Mouse (Mus musculus) MEL (cell line): ENCODE measurements at regions not wholly inside any gene's neighbourhood (a gene's known extent, or its start where the extent isn't known, plus 50 kb on each side); places are given as distances from the start of the nearest gene placed in this dataset.

Experiments used
- DNase-seq: peaks from one replicate; pipeline ENCODE4 v3.0.0; 2011; ENCODE audit warnings: low read depth, low spot score
- H3K27ac ChIP-seq: 2 replicates; pipeline ENCODE4 v1.5.1; 2012; ENCODE audit warnings: low read depth, mild to moderate bottlenecking, control low read depth, low read length, moderate library complexity; ENCODE audit not compliant: control insufficient read depth
- H3K27me3 ChIP-seq, 2 experiments: fragments of 150-350 bp in 1 of 2; sonication (generic) in 1 of 2; 2 replicates each; pipeline ENCODE4 v1.6.1; 2012; ENCODE audit warnings: low read length in 2 of 2, mild to moderate bottlenecking in 2 of 2, improper control_type of control experiment in 1 of 2, moderate library complexity in 1 of 2; ENCODE audit not compliant: insufficient read depth in 2 of 2, control insufficient read depth in 1 of 2
- H3K36me3 ChIP-seq, 2 experiments: 2 replicates each; pipeline ENCODE4 v1.6.1; 2012 to 2014; ENCODE audit warnings: low read length in 2 of 2, improper control_type of control experiment in 1 of 2, inconsistent platforms in 1 of 2, mild to moderate bottlenecking in 1 of 2; ENCODE audit not compliant: insufficient read depth in 2 of 2, control insufficient read depth in 1 of 2
- H3K4me1 ChIP-seq, 2 experiments: fragments of 150-350 bp in 1 of 2; sonication (generic) in 1 of 2; 2 replicates each; pipeline ENCODE4 v1.6.1; 2012; ENCODE audit warnings: low read length in 2 of 2, improper control_type of control experiment in 1 of 2, mild to moderate bottlenecking in 1 of 2; ENCODE audit not compliant: insufficient read depth in 2 of 2, control insufficient read depth in 1 of 2
- H3K4me3 ChIP-seq, 2 experiments: fragments of 150-350 bp in 1 of 2; sonication (generic) in 1 of 2; 2 replicates each; pipeline ENCODE4 v1.5.1; 2012; ENCODE audit warnings: low read depth in 2 of 2, low read length in 2 of 2, mild to moderate bottlenecking in 2 of 2, moderate library complexity in 2 of 2, control low read depth in 1 of 2, improper control_type of control experiment in 1 of 2; ENCODE audit not compliant: control insufficient read depth in 1 of 2, insufficient read depth in 1 of 2
- H3K79me2 ChIP-seq: 2 replicates; pipeline ENCODE4 v1.6.1; 2012; ENCODE audit warnings: mild to moderate bottlenecking, low read length, moderate library complexity; ENCODE audit not compliant: control insufficient read depth, poor library complexity, insufficient read depth
- H3K9ac ChIP-seq: 2 replicates; pipeline ENCODE4 v1.6.1; 2012; ENCODE audit warnings: low read depth, mild to moderate bottlenecking, control low read depth, low read length, moderate library complexity; ENCODE audit not compliant: control insufficient read depth, poor library complexity, severe bottlenecking
- H3K9me3 ChIP-seq: fragments of 150-350 bp; sonication (generic); replicated peaks from 2 replicates; pipeline ENCODE4 v1.6.1; 2012; ENCODE audit warnings: mild to moderate bottlenecking, low read length, improper control_type of control experiment, moderate library complexity; ENCODE audit not compliant: insufficient read depth
- CHD2 ChIP-seq: IDR thresholded peaks from 2 replicates; pipeline ENCODE4 v1.6.1; 2011; ENCODE audit warnings: low read length, improper control_type of control experiment
- CTCF ChIP-seq, 3 experiments: IDR thresholded peaks in 2 of 3; conservative IDR thresholded peaks in 1 of 3; 2 replicates each; pipeline ENCODE4 v1.5.1; 2011 to 2012; ENCODE audit warnings: low read length in 3 of 3, low read depth in 2 of 3, mild to moderate bottlenecking in 2 of 3, improper control_type of control experiment in 1 of 3, inconsistent platforms in 1 of 3, mixed read lengths in 1 of 3, moderate library complexity in 1 of 3; ENCODE audit not compliant: control insufficient read depth in 1 of 3, insufficient read depth in 1 of 3, poor library complexity in 1 of 3, severe bottlenecking in 1 of 3
- EP300 ChIP-seq, 2 experiments: IDR thresholded peaks; 2 replicates each; pipeline ENCODE4 v1.6.1; 2011; ENCODE audit warnings: improper control_type of control experiment in 2 of 2, low read length in 2 of 2, low read depth in 1 of 2, mild to moderate bottlenecking in 1 of 2
- ETS1 ChIP-seq: IDR thresholded peaks from 2 replicates; pipeline ENCODE4 v1.6.1; 2012; ENCODE audit warnings: low read depth, mild to moderate bottlenecking, inconsistent platforms, low read length, improper control_type of control experiment, moderate library complexity
- GABPA ChIP-seq: IDR thresholded peaks from 2 replicates; pipeline ENCODE4 v1.6.1; 2012; ENCODE audit warnings: low read depth, mild to moderate bottlenecking, inconsistent platforms, low read length, improper control_type of control experiment, moderate library complexity
- GATA1 ChIP-seq: IDR thresholded peaks from 2 replicates; pipeline ENCODE4 v1.6.1; 2011; ENCODE audit warnings: low read depth, low read length, improper control_type of control experiment
- HCFC1 ChIP-seq: IDR thresholded peaks from 2 replicates; pipeline ENCODE4 v1.6.1; 2012; ENCODE audit warnings: low read depth, mild to moderate bottlenecking, inconsistent platforms, low read length, improper control_type of control experiment, moderate library complexity
- MAFK ChIP-seq: IDR thresholded peaks from 2 replicates; pipeline ENCODE4 v1.6.1; 2011; ENCODE audit warnings: low read depth, mild to moderate bottlenecking, low read length, improper control_type of control experiment, borderline replicate concordance
- MAX ChIP-seq: IDR thresholded peaks from 2 replicates; pipeline ENCODE4 v1.6.1; 2011; ENCODE audit warnings: low read length, improper control_type of control experiment
- MXI1 ChIP-seq: IDR thresholded peaks from 2 replicates; pipeline ENCODE4 v1.6.1; 2011; ENCODE audit warnings: mild to moderate bottlenecking, low read depth, low read length, improper control_type of control experiment
- MYB ChIP-seq: IDR thresholded peaks from 2 replicates; pipeline ENCODE4 v1.6.1; 2011; ENCODE audit warnings: mild to moderate bottlenecking, low read depth, low read length, improper control_type of control experiment
- POLR2AphosphoS2 ChIP-seq: IDR thresholded peaks from 2 replicates; pipeline ENCODE4 v1.6.1; 2011; ENCODE audit warnings: low read length, improper control_type of control experiment
- SIN3A ChIP-seq: IDR thresholded peaks from 2 replicates; pipeline ENCODE4 v1.6.1; 2012; ENCODE audit warnings: low read length, improper control_type of control experiment, inconsistent platforms
- USF1 ChIP-seq: IDR thresholded peaks from 2 replicates; pipeline ENCODE4 v1.6.1; 2014; ENCODE audit warnings: low read depth, mild to moderate bottlenecking, inconsistent platforms, low read length, improper control_type of control experiment, moderate library complexity
- ZKSCAN1 ChIP-seq: IDR thresholded peaks from 2 replicates; pipeline ENCODE4 v1.6.1; 2012; ENCODE audit warnings: low read depth, mild to moderate bottlenecking, inconsistent platforms, low read length, improper control_type of control experiment, moderate library complexity

DNA sequence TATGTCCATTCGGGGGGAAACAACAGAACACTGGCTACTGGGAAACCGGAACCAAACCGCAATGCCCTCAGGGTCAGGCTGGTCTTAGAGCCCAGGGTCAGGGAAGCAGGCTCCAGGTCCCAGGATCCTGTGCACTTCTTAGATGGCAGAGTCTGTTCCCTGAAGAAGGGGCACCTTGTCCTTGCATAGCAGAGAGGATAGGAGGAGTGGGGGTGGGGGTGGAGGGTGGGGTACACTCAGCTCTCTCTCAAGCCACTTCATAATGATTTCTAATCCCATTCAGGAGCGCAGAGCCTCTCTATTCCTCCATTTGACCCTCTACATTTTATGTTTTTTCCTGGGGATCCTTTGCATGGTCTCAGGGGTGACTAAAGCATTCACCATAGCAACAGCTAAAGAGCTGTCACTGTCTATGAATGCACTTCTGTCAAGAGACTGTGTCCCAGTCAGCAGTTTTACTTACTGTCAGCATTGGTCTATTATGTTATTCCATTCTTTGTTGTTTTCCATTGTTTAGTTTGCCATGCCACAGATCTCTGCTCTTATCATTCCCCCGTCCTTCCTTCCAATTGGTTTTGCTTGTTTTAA lies 64.2 kb upstream of the Gm17728 start:
- no peaks in the 10 kb centered on the region for H3K4me1 ChIP-seq
- no peaks in the 10 kb centered on the region for H3K79me2 ChIP-seq
- no peaks in the 10 kb centered on the region for H3K9me3 ChIP-seq
- TF ChIP-seq POLR2AphosphoS2 (no peak), GATA1 (no peak), ETS1 (no peak), MXI1 (no peak), CTCF (IDR thresholded peaks at IDR 0.05 in 2 of 3, conservative IDR thresholded peaks at IDR 0.05 in 1 of 3; ENCODE audit: control insufficient read depth in 1 of 3, insufficient read depth in 1 of 3, low read depth in 2 of 3, low read length in 3 of 3, poor library complexity in 1 of 3, severe bottlenecking in 1 of 3) (no peak), CHD2 (no peak), HCFC1 (no peak), GABPA (no peak), EP300 (IDR thresholded peaks at IDR 0.05; ENCODE audit: low read depth in 1 of 2, low read length in 2 of 2) (no peak), ZKSCAN1 (no peak), MAFK (no peak), USF1 (no peak), MYB (no peak), MAX (no peak), SIN3A (no peak)
- H3K4me3 ChIP-seq, result no peak overlapping the region
- no peak for DNase-seq
- no peaks in the 10 kb centered on the region for H3K36me3 ChIP-seq
- no peaks in the 10 kb centered on the region for H3K27me3 ChIP-seq
- H3K9ac ChIP-seq, result no peak overlapping the region
- no peak overlapping the region for H3K27ac ChIP-seq
